Mouse (Mus musculus): ENCODE measurements at regions not wholly inside any gene's neighbourhood (a gene's known extent, or its start where the extent isn't known, plus 50 kb on each side); places are given as distances from the start of the nearest gene placed in this dataset.

DNA sequence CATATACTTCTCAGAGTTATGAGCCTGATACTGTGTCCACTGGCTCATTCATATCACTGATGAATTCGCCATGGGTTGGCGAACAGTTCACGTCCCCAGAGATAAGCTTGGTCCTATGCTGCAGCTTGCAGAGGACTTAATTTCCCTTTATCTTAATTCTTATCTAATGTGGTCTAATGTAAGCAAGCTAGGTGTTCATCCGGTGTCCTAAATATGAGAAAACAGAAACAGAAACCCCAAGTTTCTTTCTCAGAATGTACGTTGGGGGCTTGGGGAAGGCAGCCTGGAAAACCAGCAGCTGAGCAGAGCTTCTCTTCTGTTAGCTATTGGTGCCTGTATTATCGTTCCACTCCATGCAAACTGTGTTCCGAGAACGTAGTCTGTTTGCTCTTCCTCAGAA lies 170.1 kb downstream of the 1700064H15Rik start:
- no peak for DNase-seq

DNA sequence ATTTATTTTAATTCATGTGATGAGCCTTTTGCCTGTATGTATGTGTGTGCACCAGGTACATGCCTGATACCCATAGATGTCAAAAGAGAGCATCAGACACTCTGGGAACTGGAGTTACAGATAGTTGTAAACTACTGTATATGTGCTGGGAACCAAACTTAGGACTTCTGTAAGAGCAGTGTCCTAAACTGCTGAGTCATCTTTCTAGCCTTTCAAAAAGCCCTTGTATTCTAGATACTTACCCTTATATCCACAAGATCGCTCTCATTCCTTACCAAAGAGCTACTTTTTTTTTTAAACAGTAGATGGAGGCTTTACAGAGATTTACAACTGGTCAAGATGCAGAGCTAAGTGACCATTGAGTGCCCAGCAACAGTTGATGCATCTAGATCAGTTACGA lies 171.0 kb downstream of the 1700064H15Rik start:
- DNase-seq = no peak

DNA sequence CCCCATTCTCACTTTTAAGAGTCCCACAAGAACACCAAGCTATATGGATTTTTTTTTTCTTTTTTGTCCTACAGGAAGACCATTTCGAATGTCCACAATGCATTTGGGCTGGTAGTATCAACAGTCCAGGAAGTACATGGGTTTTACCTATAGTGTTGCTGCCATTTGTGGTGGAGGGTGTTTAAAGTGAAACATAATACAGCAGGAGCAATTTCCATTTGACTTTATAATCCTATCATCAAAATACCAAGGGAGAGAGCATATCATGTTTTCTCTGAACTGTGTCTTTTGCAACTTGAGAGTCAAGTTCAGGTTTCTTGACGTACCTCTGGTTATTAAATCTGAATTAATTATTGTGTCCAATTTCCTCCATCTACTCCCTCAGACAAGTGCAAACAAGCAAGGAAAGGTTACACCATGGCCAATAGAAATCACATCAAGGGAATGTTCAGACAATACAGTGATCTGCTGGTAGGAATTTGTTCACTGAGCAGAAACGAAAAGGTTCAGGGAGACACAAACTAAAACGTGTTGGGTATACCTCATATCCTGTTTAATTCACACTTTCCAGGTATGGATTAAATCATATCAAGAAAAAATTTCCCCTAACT lies 172.5 kb downstream of the 1700064H15Rik start:
- DNase-seq = no peak

DNA sequence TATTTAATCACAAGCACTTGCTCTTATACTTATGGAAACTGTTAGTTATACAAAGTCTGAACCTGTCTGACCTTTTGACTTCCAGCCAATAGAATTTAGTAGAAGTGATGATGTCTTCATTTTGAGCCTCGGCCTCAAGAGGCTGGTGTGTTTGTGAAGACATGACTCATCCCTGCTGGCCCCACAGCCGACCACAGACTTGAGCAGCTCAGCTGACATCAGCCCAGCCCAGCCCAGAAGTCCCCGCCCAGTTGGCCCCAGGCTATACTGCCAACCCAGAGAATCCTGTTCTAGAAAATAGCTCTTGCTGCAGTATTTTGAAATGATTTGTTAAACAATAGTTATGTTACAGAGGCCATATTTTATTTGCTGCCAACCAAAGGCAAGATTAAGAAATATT lies 177.5 kb downstream of the 1700064H15Rik start:
- DNase-seq = peak in 1 of 2 experiments; percentile 3

DNA sequence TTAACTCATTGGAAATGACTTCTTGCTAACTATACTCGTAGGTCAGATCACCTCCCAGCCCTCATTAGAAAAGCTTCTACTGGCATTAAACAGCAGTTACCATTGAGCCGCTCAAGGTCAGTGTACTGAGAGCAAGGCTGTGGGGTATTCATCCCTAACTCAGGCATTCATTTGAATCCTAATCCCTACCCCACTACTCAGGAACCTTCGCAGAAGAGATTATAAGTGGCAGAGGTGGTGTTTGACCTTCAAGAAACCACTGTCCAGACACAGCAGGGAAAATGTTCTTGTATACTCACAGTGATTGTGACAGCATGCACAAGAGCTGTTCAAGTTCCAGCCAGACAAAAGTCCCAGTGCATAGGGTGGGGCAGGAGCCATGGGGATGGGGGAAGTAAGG lies 179.5 kb downstream of the 1700064H15Rik start:
- DNase-seq = no peak

DNA sequence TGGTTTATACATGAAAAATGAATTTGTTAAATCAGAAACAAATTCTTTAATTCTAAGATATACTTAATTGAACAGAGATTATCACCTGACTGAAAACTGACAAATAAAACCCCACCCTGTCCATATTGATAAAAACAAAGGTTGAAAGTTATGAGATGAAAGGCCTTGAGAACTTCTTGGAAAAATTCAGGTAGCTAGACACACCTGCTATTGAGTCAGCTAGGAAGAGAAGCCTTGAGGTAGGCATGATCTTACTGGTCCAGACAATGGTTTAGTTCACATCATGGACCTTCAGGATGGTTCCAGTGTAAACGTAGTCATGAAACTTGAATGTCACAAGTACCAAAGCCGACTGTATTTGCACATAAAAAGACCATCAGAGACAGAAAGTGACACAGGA lies 180.3 kb downstream of the 1700064H15Rik start:
- no peak for DNase-seq

DNA sequence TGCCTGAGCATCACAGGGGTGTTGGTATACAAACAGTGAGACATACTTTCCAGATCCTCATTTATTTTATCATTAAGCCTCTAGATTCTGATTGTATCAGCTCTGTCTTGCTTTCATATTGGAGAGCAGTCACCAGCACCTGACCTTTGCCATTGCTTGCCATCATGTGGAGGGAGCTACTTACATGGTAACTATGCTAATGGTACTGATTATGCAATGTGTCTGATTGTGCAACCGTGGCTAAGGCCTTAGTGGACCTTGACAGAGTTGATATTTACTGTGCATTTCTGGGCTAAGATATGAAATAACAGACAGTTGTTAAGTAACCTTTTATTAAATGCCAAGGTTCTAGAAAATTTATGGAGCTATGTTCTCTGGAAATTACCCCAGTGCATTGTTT lies 180.7 kb downstream of the 1700064H15Rik start:
- peak in 1 of 2 experiments; percentile 44 for DNase-seq

DNA sequence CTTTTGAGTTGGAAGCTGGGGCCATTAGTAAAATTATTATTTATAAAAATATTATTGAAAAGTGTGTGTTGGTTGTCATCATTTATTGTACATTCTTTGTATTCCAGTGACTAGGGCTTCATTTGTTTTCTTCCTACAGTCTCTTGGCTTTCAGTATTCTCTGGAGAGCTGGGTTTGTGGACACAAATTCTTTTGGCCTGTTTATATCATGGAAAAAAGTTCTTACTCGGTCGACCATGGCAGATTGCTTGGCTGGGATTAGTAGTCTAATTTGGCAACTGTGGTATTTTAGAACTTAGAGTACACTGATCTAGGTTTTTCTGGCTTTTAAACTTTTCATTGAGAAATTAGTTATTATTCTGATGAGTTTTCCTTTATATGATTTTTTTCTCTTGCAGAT lies 183.6 kb downstream of the 1700064H15Rik start:
- peak in 1 of 2 experiments; percentile 13 for DNase-seq

DNA sequence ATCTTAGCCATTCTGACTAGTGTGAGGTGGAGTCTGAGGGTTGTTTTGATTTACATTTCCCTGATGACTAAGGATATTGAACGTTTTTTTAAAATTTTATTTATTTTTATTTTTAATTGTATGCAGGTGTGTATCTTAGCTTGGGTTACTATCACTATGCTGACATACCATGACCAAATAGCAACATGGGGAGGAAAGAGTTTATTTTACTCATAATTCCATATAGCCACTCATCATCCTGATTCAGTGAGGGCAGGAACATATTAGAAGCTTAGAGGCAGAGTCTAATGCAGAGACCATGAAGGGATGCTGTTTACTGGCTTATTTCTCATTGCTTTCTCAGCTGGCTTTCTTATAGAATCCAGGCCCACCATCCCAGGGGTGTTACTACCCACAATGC lies 186.7 kb downstream of the 1700064H15Rik start:
- no peak for DNase-seq

DNA sequence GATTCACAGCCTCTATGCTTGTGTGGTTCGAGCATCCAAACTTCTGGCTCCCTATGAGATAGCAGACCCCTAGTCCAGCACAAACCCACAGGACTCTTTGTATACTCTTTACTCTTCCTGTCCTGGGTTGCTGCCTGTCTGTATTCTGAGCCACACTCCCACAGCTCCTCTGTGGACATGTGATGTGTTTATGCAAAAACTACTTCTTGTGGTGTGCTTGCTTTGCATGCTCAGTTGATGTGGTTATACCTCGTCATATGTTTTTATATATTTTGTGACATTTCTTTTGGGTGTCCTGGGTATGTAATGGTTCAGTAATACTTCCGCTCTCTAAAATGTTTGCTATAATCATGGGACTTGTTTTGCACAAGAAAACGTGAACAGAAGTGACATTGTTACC lies 198.3 kb downstream of the 1700064H15Rik start:
- DNase-seq = no peak

DNA sequence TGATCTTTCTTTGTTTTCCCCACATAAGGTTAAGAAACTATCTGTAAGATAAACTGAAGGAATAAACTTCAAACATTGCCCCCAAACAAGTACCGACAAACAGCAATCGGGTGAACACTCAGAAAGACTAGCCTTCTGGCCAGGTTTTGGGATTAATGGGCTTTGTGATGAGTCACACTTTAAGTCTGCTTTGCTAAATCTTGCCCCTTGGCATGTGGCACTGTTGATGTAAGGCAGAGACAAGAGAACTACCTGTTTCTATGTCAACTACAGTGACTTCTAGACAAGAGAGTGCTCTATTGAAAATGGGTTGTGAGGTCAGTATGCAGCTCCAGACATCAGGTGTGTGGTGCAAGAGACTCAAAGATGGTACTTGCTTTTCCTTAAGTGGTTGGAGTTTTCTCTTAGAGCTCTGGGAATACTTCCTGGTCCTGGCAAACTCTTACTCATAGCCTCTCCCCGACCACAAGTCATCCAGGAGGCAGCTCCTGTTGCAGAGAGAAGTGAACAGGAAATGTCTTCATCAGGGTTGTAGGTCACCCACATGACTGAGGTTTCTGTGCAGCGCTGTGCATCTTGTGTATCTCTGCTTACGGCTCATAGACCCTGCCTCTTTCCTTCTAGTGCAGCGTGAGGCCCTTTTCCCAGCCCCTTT lies 198.9 kb downstream of the 1700064H15Rik start:
- DNase-seq = no peak

DNA sequence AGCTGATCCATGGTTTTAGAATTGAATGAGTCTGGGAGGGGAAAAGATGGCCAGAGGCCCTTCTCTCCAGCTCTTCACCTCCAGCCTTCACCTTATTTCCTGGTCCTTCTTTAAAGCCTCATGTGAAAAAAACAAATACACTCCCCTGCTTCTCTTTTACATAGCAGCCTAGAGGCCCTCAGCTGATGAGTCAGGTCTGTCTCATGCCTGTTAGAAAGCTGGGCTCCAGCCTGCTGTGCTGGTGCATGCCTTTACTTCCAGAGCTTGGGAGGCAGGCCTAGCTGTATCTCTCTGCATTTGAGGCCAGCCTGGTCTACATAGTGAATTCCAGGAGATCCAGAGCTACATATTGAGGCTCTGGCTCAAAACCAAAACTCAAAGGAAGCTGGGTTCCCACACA lies 199.5 kb downstream of the 1700064H15Rik start:
- DNase-seq = no peak

DNA sequence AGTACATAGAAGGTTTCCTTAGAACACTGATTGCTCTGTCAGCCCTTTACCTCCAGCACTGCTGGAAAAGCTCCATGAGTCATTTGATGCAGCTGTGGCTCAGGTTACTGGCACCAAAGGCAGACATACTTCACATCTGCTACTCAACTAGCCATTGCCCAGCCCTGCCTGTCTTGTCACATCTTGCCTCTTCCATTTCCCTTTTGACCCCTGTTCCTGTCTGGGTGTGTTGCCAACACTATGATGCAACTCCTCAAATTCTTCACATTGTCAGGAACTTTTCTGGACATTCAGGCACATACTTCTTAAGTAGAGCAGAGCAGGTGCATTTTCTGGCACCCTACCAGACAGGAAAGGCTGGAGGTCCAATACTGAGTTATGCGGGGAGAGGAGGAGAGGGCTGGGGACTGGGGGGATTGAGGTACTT lies 202.3 kb downstream of the 1700064H15Rik start:
- DNase-seq = peak; percentile 23 to 53

DNA sequence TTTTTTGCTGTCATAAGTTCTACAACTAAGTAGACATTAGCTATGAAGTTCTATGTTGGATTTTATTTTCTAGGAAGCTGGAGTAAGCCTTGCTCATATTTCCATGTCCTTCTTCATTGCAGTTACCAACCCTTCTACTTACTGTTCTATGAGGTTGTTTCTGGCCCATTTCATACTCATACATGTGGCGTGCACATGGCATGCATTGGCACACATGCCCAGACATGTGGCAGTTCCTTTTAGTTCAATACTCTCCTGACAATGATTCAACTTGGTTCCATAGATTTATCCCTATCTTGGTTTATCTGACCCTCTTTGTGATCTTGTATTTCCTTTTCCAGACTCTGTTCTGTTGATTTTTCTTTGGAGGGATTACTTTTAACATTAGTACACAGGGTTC lies 203.2 kb downstream of the 1700064H15Rik start:
- no peak for DNase-seq

DNA sequence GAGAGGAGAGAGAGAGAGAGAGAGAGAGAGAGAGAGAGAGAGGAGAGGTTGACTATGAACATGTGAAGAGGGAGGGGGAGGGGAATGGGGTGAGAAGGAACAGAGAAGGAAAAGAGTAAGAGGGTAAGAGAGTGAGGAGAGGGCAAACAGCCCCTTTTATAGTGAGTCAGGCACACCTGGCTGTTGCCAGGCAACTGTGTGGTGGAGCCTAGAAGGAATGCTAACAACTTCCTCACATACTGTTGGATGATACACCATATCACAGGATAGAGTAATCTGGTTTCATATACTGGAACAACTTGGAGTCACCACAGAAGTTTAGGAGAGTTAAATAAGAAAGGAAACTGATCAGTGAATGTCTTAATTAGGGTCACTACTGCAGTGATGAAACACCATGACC lies 204.1 kb downstream of the 1700064H15Rik start:
- no peak for DNase-seq

DNA sequence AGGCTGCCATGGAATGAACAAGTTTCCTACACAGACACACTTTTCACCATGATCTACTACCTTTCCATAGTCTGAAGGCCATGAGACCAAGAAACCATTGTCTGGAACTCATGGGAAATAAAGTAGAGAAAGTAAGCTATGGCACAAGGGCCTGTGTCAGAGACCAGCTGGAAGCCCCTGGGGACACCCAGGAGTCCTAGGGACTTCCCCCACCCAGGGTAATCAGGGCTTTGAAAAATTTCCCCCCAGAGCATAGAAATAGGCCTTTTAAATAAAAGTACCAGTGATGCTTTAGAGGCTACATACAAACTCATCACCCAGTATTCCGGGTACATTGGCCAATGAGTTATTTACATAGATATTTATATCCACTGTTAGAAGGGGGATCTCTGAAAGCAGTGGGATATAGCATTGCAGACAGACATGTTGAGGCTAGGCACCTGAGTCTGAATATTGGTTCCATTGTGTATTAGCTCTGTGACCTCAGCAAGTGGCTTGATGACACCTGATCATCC lies 207.0 kb downstream of the 1700064H15Rik start:
- no peak for DNase-seq

DNA sequence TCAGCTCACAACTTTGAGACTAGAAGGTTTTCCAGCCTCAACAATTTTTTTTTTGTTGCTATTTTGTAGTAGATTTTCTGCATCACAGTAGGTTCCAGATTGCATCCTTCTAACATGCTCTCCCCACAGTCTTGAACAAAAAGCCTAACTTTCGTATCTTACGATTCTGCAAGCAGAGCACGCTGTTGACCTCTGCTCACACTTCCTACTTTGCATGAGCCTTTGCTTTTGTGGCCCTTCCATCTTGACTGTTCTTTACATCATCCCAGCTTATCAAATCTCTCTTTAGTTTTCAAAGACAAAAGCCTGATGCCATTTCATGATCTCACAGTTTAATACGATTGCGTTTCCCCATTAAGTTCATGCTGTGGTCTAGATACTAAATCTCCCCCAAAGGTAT lies 207.6 kb downstream of the 1700064H15Rik start:
- DNase-seq = no peak

DNA sequence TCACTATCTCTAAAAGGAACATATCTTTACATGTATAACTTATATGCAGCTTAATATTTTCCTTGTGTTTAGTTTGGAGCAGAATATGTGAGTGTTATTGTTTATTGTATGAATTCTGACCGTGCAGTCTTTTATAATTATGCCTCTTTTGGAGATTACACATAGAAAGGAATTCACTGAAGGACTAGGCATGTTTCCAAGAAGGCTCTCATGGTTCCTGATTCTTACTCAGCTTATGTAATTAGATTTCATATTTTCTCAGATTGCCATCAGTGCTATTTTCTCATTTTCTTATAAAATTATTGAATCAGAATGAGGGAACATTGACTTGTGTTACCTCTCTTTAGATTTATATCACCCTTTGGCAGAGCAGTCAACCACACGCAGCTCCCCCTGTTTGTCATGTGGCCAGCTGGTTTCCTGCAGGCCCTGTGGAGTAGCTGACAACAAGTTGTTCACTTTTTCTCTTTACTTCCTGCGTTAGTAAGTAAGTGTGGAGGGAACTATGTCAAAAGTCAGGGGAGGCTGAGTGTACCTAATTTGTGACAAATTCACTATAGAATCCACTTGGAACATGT lies 217.4 kb downstream of the 1700064H15Rik start:
- DNase-seq = no peak

DNA sequence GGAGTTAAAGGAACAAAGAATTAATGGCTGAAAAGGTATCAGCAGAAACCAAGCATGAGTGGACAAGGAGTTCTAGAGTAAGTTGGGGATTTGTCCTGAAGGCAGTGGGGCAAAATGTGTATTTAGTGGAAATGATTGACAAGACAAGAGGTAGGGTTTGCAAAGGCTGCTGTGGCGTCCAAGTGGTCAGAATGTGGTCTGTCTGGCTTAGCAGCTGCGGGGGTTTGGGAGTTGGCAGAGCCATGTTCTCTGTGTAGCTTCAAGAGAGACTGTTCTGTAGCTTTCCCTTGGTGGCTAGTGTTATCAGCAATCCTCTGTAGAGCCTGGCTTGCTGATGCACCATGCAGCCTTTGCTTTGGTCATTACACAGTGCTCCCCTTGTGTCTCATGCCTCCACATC lies 220.2 kb downstream of the 1700064H15Rik start:
- DNase-seq = peak in 1 of 2 experiments; percentile 7

DNA sequence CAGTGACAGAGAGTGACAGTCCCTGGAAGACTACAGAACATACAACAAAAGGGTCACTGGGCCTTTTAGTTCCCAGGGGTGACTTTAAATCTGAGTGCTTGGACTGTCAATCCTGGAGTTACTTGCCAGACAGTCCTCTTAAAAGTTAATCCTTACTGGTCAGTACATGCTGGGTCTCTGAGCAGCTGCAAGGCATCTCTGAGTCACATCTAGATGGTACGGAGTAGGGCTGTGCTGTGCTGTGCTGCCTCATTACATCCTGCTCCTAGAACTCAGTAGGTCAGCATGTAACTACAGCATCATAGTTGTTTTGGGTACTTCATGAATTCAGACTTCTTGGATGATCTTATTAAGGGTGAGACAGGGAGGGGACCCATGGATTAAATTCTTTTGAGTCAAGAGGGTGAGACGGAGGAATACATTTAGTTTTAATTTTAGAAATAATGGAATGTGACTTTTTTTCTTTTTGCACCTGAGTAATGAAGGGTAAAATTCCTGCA lies 220.8 kb downstream of the 1700064H15Rik start:
- no peak for DNase-seq

DNA sequence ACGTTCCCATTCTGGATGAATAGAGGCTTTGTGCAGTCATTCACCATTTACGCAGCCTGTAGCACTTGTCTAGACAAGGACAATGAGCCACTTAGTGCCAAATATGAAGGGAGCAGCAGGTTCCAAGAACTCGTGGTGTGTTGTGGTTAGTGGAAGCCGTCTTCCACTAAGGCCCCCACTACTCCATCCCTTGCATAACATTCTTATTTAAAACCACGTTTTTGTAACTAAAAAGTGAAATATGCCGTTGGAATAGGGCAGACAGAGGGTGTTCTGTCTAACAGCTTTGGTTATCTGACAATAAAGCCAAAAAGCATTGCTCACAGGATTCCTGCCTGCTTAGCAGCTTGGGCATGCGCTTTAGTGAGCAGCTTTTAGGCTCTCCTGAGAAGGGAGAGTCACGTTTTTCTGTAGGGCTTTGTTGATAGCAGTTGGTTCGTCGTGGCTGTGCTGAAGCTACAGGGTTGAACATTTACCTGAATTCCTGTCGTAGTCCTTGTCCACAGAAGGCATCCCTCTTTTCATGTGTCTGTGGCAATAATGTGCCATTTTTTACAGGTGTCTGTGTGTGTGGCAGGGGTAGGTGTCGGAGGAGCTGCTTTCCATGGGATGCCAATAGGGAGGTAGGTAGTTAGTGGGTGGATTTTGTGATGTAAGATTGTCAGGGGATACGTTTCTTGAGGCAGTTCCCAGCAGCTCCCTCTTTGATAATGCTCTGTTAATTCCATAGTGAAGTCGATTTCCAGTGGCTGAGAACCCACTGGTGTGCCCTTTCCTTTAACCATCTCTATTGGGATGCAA lies 221.9 kb downstream of the 1700064H15Rik start:
- DNase-seq = no peak

DNA sequence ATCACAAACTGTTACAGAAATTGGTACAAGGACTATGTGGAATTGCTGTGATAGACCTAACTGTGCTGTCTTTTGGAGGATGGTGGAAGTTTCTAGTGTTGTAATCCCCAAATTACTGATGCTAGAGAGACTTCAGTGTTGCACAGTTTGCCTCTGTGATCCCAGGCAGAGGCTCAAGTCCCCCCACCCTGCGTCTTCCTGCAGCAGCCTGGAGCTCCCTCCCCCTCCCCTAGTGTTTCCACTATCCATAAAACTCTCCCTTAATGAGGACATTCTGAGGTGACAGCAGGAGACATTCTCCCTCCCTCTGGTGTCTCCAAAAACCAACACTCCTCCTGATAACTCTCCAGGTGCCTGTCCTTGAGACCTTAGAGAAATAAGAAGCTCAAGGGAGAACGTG lies 242.8 kb downstream of the 1700064H15Rik start:
- no peak for DNase-seq

DNA sequence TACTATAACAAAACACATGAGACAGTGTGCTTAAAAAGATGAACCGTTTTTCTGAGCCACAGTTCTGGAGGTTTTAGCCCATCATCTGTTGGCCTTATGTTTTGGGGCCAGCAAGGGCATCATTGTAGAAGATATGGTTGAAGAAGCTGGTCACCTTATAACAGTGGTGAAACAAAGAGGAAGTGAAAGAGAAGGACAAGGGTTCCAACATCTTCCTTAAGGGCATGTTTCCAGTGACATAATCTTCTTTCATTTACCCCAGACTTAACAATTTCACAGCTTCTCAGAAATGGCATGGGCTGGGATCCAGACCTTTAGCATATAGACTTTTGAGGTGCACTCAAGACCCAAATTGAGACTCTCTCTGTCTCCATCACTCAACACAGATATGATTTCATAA lies 259.5 kb downstream of the 1700064H15Rik start:
- no peak for DNase-seq

Data from kidney, adult 8-10 months (tissue).